Mouse (Mus musculus) right cerebral cortex, postnatal 25 days (tissue): ENCODE measurements around the gene Ppp1r13l.

Source experiments
- DNase-seq: peaks from one replicate; pipeline ENCODE4 v3.0.0; 2022

The Ppp1r13l gene

GRCm38 (mm10) chr7:19359299-19359891, at the start of gene Ppp1r13l, which contains the start of gene Cd3eap:
TSS of gene Ppp1r13l (plus strand) at chr7:19359749.
TSS of gene Cd3eap (minus strand) at chr7:19359483.
- DNase-seq = peak; percentile 90

DNA sequence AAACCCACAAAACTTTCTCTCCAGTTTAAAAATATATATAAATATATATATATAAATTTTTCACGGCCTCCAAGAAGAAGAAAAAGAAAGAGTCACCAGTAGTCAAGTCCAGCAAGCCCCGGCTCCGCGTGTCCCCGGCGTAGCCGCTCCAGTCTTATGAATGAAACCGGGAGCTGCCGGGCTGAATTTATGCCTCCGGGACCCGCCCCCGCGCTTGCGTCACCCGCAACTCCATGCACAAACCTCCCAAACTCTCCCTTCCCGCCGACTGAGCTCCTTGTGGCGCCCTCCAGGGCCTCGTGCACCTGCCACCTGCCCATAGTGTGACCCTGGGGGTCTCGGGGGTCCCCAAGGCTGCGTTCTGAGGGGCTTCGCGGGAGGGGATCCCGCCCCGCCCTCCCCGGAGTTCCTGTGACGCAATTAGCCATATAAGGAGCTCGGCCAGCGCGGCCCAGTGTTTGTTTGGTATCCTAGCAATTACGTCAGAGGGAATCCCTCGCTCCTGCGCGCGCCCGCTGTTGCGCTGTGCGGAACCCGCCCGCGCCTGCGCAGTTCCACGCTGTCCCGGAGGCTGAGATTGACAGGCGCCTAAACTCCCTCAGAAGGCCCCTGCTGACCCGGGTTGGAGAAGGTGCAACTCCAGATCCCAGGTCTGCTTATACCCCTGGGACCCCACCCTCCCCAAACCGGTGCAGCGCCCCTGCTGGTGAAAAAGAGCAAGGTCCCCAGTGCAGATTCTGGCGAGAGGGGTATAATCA, 49.5 kb upstream of the Ppp1r13l start, which contains the start of gene Fosb:
Fosb (minus strand) TSS at position 168 of the 758 bp plus-strand sequence.
- peak; percentile 95 for DNase-seq

DNA sequence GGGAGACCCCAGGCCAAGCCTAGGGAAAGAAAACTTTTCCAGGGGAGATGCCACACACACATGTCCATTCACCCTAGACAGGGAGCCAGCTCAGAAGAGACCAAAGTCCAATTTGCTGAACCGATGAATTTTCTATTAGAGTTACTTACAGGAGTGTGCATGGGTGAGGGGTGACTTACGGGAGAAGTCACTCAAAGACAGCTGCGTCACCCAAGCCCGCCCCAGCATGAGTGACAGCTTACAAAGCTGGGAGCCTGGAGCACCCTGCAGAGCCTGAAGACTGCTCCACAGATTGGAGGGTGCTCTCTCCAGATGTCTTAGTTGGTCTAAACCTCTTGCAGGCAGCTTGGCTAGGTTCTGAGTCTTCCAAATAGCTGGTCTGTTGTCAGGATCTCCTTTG, 47.6 kb upstream of the Ppp1r13l start:
- DNase-seq = no peak

- DNase-seq = no peak
Measured at GRCm38 (mm10) chr7:19314033-19314432, 45.5 kb upstream of the Ppp1r13l start.

- DNase-seq = no peak
Measured at GRCm38 (mm10) chr7:19316451-19317161, 42.9 kb upstream of the Ppp1r13l start.

- DNase-seq = no peak
Measured at GRCm38 (mm10) chr7:19318201-19318600, 41.3 kb upstream of the Ppp1r13l start.

DNA sequence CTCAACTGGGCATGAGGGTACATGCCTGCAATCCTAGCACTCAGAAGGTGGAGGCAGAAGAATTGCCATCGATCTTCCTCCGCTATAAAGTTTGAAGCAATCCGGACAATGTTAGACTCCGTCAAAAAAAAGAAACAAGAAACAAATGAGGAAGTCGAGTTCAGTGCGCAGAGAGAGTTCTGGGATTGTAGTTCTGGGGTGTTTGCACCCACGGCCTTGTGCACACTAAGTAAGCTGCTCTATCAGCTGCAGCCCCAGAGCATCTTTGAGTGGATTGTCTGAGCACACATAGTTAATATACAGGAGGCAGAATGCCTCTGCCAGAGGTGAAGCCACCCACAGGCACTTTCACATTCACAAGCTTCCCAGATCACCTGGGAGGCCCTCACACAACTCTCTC, 40.9 kb upstream of the Ppp1r13l start:
- DNase-seq = no peak

DNA sequence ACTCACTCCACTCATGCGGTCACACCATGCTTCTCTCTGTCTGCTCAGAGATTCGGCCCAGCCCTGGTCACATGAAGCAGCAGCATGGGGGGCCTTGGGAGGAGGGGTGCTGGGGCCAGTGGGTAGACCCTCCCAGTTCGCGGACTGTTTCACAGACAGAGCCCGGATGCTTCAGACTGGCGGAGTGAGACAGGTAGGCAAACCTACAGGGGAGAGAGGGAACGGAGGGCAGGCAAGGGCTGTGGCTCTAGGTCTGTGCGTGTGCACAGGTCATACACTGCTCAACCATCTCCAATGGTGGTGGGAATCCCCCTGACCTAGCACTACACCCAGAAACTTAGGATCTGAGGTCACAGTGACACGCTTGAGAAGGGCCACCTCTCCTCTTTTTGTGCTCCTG, 40.1 kb upstream of the Ppp1r13l start:
- peak; percentile 36 for DNase-seq

GRCm38 (mm10) chr7:19319906-19320305, 39.6 kb upstream of the Ppp1r13l start:
- peak; percentile 96 for DNase-seq

DNA sequence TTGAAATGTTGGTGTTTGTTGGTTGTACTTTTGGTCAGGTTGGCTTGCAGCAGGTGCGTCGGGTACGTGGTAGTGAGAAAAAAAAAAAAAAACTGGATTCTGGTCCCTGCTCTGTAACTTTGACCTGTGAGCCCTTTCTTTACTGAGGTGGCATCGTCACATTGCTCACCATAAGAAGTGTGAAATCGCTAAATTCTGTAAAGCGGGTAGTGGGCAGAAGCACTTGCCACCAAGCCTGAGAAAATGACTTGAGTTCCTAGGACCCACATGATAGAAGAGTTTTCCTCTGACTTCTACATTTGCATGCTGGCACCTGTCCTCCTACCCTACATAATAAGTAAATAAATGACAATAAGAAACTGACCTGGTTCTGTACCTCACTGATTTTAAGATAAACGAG, 38.9 kb upstream of the Ppp1r13l start:
- no peak for DNase-seq

DNA sequence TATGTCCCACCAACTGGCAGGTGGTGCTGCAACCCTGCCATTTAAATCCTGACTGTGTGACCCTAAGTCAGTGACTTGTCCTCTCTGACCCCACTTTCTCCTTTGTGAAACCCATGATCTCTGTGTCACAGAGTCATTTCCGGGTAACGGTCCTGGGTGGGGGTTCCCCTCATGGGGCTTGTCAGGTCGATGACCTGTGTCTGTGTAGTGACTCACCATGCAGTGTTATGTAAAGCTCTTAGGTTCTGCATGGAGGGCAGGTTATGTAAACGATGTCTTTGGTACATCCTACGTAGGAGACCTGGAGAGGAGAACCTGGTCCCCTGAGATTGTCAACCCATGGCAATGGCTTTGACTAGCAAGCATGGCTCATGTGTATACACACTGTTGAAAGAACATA, 38.1 kb upstream of the Ppp1r13l start:
- DNase-seq = no peak

GRCm38 (mm10) chr7:19322489-19322888, 37.1 kb upstream of the Ppp1r13l start:
- DNase-seq = no peak

GRCm38 (mm10) chr7:19324221-19324620, 35.3 kb upstream of the Ppp1r13l start:
- DNase-seq = no peak

GRCm38 (mm10) chr7:19325262-19326199, 34.0 kb upstream of the Ppp1r13l start:
- no peak for DNase-seq

DNA sequence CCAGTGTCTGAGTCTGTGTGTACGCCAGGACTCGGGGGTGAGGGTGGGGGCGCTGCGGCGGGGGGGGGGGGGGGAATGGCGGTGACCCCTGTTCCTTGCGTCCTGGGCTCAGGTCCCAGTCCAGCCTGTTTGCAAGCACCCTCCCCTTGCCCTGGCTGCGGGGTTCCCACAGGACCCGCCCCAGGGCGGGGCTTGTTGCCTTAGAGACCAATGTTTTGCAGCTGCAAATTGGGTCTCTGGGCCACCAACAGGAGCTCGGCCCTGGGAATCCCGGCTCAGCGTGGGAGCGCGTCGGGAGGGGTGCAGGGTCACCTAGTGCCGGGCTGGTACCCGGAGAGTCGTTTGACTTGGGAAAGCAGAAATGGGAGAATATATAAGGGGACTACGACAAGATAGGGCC, 33.2 kb upstream of the Ppp1r13l start:
- DNase-seq = peak; percentile 70

DNA sequence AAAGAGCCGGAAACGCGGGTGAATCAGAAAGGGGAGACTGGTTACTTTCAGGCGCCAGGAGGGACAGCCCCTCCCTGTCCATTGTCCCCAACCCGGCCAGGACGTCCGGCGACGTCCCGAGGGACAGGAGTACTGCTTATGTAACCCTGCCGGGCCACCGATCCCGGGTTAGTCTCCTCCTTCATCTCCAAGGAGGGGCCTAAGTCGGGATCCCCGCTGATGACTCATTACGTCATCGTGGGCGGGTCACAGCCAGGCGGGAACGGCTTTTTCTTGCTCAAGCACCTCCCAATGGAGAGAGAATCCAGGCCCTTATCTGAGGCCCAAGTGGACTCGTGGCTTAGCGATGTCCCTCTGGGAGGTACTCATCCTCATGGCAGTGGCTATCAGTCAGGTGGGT, 32.4 kb upstream of the Ppp1r13l start:
- DNase-seq = peak; percentile 85

DNA sequence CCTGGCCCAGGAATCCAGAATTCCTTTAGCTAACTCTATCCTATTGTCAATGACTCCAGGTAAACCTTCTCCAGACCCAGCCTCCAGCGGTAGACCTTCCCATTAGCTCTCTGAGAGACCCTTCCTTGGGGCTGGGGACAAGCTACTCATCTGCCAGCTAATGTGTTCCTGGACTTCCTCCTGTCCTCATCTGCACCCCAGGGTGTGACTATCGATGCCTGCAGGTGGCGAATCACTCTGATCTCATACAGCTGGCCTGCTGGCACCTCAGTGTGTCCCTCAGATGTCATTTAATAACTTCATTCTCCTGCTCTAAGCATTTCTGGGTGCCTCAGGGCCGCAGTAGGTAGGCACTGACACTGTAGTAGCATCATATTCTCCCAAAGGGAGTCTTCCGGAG, 31.8 kb upstream of the Ppp1r13l start:
- DNase-seq = no peak

- DNase-seq = no peak
Measured at GRCm38 (mm10) chr7:19328425-19328824, 31.1 kb upstream of the Ppp1r13l start.

GRCm38 (mm10) chr7:19331910-19332309, 27.6 kb upstream of the Ppp1r13l start:
- no peak for DNase-seq

- DNase-seq = peak; percentile 89
Measured at GRCm38 (mm10) chr7:19332709-19333352, 26.7 kb upstream of the Ppp1r13l start.

DNA sequence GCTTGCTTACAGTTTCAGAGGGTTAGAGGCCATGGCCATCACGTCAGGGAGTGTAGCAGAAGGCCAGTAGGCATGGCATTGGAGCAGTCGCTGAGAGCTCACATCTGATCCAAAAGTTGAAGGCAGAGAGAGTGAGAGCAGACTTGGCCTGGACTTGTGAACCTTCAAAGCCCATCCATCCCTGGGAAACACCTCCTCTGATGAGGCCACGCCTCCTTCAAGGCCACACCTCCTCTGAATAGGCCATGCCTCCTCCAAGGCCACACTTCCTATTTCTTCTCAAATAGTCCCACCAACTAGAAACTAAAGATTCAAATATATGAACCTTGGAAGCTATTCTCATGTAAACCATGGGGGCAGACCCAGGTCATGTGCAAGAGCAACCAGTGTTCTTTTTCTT, 24.0 kb upstream of the Ppp1r13l start:
- DNase-seq = no peak

DNA sequence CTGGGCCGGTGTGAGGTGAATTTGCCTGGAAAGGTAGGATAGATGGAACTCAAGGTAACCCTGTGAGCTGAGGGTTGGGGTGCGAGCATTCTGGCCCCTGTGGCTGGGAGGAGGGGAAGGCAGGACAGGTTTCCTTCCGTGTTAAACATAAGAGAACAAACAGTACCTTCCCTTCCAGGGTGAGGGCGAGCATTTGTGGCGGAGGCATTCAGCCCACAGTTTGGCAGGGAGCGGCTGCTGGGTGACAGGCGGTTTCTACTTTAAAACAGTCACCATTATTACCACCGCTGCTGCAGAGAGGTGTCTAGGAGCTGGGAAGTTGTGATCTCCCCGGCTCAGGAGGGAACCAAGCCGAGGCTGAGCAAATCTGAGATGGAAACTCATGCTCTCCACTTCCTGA, 22.4 kb upstream of the Ppp1r13l start:
- DNase-seq = no peak
